Mouse (Mus musculus): ENCODE measurements around the gene Myh3.

Gene Myh3

GRCm38 (mm10) chr11:67110168-67110948 lies 32.3 kb downstream of the Myh3 start:
- DNase-seq = peak in 1 of 2 experiments; percentile 65

- peak; percentile 18 to 68 for DNase-seq
Measured at GRCm38 (mm10) chr11:67112019-67112850, 34.1 kb downstream of the Myh3 start.

DNA sequence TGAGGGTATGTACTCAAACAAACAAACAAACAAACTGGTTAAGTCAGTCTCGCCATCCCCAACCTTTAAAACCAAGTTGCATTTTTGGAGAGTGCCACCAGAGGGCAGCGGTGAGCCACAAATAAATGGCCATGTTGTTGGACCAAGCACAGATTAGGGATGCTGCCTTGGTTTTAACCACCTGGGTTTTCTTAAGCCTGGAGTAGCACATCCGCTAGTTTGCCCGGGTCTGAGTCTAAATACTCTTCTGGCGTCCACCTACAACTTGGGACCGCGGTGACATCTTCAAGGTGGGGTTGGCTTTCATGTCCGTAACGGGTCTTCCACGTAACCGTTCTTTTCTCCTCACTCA lies 34.7 kb downstream of the Myh3 start:
- DNase-seq = peak in 1 of 2 experiments; percentile 74

DNA sequence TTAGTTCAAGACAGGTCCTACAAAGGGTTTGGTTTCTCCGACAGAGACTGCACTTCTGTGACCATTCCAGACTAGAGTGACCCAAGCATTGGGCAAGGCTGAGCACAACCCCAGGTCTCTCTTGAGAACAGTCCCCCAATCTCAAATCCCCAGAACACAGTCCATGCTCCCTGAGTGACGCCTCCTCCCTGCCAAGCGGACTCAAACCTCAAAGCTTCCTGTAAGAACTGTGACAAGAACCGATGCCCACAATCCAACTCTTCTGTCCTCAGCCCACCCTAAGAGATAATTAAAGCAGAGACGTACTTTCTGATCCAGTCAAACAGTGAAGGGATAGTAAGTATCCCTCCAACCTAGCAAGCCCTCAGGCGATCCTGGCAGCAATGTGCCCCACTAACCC lies 35.3 kb downstream of the Myh3 start:
- DNase-seq = no peak

- no peak for DNase-seq
Measured at GRCm38 (mm10) chr11:67114261-67114660, 36.2 kb downstream of the Myh3 start.

- no peak for DNase-seq
Measured at GRCm38 (mm10) chr11:67114901-67115300, 36.8 kb downstream of the Myh3 start.

- DNase-seq = no peak
Measured at GRCm38 (mm10) chr11:67116725-67117124, 38.6 kb downstream of the Myh3 start.

DNA sequence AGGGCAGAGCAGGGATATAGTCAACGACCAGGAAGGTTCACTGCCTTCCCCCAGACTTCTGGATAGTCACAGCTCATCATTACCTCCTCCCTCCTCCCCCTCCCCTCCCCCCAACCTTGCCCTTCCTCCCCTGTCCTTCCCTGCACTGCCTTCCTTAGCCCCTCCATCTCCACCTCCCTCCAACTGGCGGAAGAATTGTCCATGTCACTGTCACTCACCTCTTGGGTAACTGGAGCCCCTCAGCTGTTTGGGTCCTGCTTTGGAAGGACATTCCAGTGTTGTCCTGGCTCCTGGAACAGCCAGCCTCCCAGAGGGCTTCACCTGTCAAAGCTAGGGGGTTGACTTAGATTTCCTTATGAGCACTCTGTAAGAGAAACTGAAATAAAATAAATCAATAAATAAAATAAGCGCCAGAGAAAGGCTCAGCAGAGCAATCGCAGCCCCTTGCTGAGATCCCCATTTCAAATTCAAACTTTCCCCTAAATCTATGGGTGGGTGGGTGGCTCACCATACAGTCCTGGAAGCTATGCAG lies 41.5 kb downstream of the Myh3 start:
- DNase-seq = no peak

DNA sequence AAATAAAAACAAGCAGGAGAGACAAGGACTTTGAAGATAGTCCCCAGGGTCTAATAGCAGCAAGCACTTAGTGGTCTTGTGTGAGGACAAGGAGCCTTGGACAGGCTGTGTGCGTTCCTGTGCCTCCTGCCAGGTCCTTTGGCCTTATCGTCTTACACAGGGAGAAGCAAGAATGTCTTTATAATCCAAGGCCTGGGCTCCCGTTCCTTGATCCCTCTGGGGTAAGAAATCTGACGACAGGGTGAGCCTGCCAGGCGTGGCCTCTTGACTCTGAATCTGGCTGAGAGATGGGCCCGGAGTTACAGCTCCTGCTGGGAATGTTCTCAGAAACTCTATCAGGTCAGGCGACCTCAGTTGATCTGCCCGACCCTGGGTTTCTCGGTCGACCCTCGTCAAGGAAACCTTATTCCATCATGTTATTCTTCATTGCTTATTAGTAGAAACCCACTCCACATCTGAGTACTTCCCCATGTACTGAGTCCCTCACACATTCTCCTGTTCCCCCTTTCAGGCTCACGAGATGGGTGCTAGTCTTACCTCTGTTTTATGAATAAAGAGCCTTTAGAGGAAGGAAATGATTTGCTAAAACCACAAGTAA lies 42.7 kb downstream of the Myh3 start:
- no peak for DNase-seq

DNA sequence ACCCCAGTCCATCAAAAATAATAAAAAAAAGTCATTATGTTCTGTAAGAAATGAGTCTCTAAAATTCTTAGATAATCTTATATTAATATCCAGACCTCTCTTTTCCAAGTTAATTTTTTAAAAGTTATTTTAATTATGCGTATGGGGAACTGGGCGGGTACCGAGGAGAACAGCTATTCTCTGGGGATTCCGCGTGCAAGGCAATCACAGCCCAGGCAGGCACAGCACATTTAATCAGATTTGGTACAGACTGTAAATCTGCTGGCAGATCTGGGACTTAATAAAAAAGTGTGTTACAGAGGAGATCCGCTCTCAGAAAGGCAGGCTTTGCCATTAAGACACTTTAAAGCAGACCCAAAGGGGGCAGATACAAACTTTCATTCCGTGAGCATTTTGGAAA lies 46.8 kb downstream of the Myh3 start:
- no peak for DNase-seq

DNA sequence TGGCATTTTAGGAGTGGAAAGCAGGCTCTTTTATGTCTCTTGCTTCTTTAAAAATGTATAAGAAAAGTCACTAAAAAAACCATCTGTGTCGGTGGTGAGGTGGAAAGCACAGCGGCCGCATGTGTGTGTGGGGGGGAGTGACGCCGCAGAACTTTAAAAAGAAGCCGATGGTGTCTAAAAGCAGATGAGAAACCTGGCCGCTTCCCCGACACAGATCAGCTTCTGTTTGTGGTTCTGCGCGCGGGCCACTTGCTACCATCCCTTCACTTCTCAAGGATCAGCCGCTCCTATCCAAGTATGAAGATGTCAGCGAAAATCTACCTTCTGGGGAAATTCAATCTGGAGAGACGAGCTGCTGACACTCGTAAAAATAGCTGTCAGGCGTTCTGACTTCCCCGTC lies 47.3 kb downstream of the Myh3 start:
- no peak for DNase-seq

DNA sequence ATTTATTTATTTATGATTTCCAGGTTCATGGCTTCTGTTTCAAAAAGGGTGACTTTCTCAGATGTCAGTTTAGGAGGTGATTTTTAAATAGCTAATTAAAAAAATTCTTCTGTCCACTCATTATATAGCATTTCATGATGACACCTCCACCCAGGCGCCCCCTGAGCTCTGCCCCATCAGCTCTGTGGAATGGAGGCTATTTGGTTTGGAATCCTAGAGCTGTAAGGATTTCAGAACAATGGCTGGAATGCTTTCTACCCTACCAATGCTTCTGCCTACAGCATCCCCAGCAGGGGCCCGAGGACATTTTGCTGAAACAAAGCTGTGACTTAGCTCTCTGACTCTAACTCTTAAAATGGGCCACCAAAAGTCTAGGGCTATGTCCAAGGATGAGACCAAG lies 55.4 kb downstream of the Myh3 start:
- DNase-seq = no peak

DNA sequence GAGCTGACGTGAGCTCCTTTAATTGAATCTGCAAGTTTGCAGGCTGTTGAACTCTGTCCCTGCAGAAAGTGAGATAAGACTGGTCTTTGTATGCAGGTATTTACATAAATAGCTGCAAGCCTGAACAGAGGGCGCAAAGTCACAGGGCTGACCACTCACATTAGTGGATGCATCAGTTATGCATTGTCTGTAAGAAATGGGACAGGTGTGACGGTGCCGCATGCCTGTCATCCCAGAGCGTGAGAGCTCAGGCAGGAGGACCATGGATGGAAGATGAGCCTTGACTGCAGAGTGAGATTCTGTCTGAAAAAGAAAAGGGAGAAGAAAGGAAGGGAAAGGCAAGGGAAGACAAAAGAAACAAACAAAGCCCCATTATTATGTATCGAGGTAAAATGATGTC lies 56.6 kb downstream of the Myh3 start:
- DNase-seq = no peak

GRCm38 (mm10) chr11:67135532-67135931 lies 57.4 kb downstream of the Myh3 start:
- no peak for DNase-seq

GRCm38 (mm10) chr11:67139556-67139955 lies 61.5 kb downstream of the Myh3 start:
- no peak for DNase-seq

GRCm38 (mm10) chr11:67140175-67140574 lies 62.1 kb downstream of the Myh3 start:
- DNase-seq = no peak

DNA sequence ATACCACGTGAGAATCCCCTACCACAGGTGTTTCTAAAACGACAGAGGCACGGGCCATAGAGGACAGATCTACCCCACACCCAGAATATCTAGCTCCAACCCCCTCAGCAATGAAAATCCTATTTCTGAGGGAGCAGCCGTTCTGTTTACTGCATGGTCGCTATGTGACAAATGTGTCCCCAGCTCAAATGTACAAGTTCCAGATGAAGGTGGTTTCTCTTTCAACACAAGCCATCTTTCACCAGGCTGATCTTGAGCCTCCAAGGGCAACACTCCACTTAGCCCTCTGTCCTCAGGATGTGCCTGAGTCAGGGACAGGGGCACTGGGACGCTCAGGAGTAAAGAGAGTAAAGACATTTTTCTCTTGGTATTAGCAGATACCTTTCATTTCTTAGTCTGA lies 62.9 kb downstream of the Myh3 start:
- DNase-seq = no peak

DNA sequence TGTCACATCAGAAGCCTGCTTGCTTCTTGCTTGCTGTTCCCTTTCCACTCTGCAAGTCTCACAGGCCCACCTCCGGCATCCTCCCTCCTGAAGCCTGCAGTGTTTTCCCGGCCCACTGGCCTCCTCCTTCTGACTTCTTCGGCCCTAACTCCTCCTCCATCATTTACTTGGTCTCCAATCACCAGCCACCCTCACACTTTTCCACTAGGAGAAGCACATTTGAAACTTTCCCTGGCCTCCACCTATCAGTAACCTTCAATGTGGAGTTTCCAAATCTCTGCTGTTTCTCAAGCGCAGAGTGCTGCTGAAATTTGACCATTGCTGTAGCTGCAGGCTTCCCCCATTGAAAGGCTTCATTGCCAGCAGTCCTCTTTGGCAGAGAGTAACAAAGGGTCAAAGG lies 63.9 kb downstream of the Myh3 start:
- no peak for DNase-seq

DNA sequence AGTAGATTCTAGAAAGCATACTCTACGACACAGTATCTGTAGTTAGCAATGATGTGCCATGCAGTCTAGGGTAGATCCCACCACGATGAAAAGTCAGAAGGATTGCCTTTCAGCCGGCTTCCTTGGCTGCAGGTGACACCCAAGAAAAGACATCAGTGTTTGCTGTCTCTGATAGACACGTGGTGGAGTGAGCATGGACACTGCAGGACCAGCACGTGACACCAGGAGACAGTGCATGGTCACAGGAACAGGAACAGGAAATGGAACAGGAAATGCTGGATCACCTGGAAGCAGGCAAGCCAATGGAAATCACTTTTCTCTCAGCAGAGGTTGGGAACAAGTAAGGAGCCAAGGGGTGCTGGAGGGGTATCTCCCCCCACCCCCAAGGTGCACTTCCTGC lies 65.0 kb downstream of the Myh3 start:
- no peak for DNase-seq

GRCm38 (mm10) chr11:67143863-67144498 lies 65.9 kb downstream of the Myh3 start:
- DNase-seq = no peak

- DNase-seq = peak; percentile 27 to 30
Measured at GRCm38 (mm10) chr11:67144559-67145265, 66.6 kb downstream of the Myh3 start.
